Mouse (Mus musculus) urinary bladder, postnatal 14 days (tissue): ENCODE measurements at regions not wholly inside any gene's neighbourhood (a gene's known extent, or its start where the extent isn't known, plus 50 kb on each side); places are given as distances from the start of the nearest gene placed in this dataset.

Experiments used
- DNase-seq: peaks from one replicate; pipeline ENCODE4 v3.0.0; 2021; ENCODE audit warnings: low spot score

DNA sequence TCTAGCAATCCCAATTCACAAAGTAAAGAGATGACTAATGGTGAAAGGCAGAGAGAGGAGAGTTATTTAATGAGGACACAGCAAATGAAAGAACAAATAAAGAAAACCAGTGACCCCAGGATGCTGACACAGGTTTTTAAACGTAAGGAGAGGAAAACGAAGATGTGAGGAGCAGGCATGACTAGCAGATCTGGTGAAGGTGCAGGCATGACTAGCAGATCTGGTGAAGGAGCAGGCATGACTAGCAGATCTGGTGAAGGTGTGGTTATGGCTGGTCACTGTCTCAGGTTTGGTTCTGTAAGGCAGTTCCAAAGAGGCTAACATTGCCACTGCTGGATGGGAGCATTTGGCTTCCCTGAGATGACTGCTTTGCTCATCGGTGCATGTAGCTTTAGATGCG, 57.0 kb downstream of the Mbl2 start:
- no peak for DNase-seq

DNA sequence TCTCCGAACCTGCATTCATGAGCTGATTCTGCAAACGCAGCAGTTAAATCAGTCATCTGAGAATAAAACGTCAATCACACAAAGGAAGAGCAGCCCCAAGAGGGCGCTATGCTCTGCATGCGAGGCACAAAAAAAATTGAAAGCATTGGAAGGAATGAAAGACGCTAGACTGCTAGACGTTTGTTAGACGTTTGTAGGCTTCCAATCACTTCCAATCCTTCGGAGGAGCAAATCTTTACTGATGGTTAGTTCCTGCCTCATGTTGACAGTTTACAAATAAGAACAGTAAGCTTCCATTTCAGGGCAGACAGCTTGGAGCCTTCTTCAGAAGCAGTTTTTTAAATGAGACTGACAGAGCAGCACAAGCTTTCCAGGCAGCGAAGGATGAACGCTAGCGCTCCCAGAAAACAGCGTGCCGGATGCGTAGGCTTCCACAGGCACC, 62.5 kb downstream of the Mbl2 start:
- DNase-seq = no peak

DNA sequence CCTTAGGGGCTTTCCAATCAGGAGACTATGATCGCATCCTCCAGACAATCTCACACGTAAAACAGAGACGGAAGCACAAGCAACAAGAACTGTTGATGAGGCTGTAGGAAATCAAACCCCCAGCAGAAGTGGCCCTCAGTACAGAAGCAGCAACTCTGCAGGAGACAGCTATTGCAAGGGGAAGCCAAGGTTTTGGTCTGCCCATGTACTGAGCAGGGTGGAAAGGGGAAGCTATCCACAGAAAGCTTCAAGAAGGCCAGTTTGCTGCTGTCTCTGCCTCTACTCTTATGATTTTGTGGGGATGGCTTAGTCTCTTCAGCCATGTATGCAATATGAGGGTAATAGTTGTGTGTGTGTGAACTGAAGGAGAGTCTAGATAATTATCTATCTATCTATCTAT, 63.3 kb downstream of the Mbl2 start:
- DNase-seq = no peak

DNA sequence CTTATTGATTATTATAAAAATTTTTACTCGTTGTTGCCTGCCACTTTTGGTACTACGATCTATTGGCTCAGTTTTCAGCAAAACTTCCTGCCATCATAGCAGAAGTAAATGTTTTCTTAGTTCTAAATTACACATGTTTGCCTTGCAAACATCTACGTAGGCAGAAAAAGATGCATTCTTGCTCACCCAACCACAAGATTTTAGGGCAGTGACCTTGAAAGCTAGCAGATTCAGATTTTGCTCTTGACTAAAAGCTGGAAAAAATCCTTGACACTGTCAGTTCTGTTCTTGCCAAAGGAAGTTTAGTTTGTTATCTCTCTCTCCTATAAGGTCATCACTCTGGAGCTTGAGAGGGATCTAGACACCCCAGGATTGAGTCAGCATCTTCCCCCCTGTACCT, 66.8 kb downstream of the Mbl2 start:
- DNase-seq = no peak

DNA sequence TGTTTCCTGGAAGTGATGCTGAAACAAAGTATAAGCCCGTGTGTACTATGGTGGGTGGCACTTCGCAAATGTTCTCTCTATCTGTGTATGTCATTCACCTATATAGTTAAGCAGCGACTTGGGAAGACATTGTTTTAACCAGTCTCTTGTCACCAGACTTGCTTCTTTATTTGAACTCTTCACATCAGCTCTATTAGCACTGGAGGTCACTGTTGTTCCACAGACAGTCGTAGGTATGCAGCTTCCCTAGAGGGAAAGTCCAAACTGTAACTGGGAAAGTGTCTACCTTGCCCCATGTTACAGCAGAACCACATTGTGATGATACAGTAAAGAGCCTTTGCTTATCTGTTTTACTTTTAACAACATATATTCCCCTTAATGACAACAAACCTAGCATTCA, 69.5 kb downstream of the Mbl2 start:
- no peak for DNase-seq

DNA sequence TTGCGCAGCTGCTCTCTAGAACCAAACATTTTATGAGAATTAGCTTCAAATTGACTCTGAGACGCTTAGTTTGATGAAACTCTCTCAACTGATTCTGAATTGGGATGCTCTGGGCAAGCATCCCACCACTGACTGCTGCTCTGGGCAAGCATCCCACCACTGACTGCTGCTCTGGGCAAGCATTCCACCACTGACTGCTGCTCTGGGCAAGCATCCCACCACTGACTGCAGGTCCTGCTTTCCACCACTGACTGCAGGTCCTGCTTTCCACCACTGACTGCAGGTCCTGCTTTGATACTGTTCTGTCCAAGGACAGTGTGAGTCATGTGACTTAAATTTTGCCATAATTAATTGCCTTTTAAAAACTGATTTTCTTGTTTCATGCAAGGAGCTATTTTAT, 73.6 kb downstream of the Mbl2 start:
- no peak for DNase-seq

DNA sequence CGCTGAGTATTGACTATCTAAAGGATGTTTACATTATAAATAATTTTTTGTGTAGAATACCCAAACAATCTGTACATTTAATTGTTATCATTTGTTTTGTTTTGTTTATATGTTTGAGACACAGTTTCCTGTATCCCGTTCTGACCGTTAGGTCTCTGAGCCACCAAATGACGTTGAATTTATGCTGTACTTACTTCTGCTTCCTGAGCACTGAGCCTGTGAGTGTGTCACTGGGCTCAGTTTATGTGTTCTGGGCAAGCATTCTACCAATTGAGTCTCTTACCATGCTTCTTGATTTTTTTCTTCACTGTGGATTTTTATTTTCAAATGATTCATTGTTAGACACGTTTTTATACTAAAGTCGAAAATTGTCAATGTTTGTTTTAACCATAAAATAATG, 74.2 kb downstream of the Mbl2 start:
- no peak for DNase-seq

DNA sequence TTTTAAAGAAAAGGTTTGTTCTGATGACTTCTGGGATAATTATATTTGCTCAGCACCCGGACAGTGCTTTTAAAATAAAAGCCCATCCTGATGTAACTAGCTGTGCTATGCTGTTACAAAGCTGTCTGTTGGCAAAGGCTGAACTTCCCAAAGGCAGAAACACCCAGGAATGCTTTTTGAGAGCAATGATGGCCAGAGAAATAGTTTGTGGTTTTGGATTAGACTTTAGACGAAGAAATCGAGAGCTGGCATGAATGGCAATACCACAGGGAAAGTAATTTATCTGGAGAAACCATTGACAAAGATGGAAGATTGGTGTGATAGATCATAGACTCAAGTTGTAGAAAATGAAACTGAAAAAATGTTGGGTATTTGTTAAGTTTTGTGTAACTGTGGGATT, 84.6 kb downstream of the Mbl2 start:
- DNase-seq = no peak

DNA sequence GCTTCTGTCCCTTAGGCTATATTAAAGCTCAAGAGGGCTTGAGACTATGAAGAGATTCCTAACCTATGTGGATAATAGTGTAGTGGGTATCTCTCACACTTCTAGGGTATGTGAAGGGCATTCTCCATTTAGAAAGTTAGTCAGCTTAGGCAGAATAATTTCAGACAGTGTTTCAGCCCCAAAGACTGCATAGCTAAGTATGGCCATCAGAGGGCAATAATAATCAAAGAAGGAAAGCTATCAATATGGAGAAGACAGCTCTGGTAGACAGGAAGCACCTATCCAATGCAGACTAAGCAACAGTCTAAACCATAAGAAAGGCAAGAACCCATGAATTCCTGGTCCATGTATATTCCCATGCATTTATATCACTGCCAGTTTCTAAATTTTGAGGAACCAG, 95.0 kb downstream of the Mbl2 start:
- no peak for DNase-seq

DNA sequence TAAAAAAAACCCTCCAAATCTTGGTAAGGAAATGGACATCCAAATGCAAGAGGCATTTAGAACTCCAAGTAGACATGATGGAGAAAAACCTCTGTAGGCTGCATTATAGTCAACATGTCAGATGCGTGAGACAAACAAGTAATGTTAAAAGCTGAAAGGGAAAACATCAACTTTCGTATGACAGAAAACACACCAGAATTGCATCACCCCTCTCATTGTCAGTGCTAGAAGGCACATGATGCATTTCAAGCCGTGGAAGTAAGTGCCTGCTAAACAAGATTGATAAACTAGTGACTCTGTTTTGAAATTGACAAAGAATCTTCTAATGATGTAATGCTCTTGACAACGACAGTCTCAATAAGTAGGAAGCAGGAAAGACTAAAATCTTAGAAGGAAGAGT, 96.1 kb downstream of the Mbl2 start:
- no peak for DNase-seq

DNA sequence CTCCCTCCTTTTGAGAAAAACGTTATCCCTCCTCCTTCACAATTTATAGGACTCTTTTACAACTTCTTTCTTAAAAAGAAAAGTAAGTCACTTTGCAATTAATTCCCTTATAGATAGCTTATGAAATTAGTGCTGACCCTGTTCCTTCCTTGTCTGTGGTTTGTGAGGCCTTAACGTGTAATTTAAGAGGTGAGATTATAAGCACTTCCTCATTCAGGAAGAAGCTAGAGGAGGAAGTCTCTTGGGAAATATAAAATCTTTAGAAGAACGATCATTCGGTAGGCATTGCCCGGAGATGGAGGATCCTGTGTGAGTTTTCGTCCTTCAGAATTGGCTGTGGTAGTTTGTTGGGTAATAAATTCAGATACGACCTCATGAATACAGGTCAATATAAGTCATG, 98.0 kb downstream of the Mbl2 start:
- no peak for DNase-seq

DNA sequence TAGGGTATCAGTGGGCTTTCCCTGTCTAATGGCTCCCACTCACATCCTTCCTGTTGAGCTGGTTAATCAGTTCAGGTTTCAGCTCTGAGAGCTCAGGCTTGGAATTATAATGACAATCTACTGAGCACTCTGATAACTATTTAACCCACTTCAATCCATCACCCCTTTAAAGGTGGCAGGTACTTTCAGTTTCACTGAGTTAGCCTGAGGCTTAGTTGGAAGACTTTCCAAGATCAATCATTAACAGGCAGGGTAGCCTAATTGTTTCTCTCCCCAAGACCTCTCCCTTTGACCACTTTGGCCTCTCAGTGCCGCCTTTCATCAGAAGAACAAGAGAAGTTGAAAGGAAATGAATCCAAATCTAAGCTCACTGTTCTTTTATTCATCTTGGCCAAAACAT, 99.1 kb downstream of the Mbl2 start:
- no peak for DNase-seq

DNA sequence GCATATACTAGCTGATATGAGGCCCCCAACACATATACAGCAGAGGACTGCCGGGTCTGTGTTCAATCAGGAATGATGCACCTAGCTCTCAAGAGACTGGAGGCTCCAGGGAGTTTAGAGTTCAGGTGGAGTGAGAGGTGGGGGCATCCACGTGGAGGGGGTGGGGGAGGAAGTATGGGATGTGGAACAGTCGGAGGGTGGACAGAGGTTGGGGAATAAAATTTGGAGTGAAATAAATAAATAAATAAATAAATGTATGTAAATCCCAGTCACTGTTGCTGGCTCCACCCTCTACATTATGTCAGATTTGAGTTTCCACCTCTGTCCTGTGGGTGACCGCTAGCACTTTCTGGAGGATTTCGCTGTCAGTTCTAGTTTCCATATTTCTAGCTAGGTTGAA, 111.7 kb downstream of the Mbl2 start:
- DNase-seq = no peak

DNA sequence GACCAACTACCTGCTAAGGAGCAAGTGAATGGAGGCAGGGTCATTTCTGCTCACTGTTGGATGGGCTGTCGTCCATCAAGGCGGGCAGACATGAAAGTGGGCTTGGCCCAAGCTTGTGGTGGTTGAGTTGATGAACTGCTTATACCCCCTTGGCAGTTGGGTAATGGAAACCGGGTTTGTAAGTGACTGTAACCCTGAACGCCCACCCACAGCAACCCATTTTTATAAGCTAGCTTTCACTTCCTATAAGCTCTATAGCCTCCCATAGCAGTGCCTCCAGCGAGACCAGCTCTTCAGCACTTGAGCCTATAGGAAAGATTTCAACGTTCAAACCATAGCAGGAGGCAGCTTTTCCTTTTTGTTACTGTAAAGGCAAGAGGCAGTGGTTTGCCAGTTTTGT, 116.2 kb downstream of the Mbl2 start:
- no peak for DNase-seq

DNA sequence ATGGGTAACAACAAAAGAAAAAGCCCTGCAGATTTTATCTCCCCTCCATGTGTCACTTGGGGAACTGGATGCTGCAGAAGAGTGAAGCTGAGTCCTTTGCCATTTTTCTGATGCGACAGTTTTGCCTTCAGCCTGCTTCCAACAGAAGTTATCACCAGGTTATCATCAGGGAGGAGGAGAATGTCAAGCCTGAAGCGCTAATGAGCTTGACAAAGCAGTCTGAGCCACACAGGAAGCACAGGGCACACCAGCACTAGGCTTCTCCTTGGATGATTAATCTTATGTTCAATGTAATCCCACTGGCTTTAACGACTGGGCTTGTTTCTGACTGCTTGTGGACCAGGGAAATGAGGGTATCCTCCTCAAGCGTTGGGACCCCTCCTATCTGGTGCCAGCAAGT, 122.2 kb downstream of the Mbl2 start:
- DNase-seq = no peak

DNA sequence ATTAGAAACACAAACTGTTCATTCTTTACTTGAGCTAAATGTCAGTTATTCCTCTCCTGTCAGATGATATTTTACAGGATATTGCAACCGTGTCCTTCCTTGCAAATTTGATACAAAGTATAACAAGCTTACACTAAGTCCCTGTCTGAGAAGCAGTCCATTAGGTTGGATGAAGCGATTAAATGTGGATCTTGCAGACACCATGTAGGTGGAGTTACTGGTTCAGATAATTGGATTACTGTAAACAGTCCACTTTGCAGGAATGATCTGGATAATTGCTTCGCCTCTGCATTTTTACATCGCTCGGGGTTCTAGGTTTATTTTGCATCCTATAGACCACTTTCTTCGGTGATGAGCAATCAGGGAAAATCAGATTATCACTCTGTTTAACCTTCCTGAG, 126.2 kb downstream of the Mbl2 start:
- DNase-seq = no peak

DNA sequence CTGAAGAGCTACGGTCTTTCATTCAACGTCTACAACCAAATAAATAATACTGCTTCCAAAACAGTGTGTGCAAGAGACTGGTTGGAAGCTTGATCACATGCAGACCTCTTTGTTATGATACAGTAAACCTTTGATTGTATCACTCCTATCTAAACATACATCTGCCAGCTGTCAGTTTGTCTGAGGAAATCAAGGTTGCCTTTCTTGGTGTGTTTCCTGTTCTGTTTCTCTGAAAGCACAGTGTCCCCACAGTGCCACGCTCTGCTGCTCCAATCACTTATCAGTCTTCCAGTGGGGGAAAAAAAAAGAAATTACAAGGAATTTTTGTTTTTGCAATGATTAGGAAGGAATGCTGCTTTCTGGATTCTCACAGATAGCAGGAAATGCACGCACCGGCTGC, 139.2 kb downstream of the Mbl2 start:
- DNase-seq = no peak

DNA sequence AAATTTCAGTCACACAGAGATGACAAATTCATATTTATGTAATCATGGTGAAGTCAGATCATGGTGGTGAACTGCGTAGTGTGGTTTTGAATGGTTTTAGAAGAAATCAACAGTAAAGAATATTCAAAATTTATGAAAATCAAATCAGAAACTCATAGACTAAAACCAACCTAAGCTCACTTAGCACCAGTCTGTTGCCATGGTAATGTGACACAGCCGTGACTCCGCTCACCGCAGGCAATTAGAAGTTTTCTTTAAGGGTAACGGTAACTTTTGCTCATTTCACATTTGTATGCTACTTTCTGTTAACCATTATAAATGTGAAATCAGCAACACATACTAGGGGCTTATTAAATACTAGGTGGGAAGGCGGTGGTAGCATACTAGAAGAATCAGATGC, 147.0 kb downstream of the Mbl2 start:
- no peak for DNase-seq

DNA sequence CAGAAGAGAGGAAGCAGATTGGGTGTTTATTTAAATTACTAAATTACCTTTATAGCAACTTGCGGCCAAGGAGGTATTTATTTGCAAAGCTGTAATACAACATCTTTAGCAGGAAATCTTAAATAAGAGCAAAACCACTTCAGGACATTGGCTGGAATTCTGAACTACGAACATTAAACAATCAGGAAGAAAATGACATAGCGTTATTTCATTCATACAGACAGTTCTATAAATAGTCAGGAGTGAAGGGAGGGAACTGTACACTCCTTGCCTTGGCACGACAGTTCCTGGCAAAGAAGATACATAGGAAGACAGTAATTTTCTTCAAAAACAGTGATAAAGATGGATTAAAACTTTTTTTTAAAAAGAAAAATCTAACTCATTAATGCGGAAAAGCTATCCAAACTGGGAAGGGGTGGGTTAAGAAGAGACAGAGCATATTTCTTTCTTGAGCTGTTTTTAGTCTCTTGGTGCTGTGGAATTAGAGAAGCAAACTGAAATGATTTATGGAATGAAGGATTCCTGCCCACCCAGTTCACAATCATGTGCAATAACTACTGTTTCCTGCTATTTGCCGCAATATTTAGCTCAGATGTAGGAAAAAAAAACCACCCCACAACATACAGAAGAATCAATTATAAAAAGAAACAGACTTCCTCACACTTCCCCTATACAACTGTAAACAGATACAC, 147.9 kb downstream of the Mbl2 start:
- no peak for DNase-seq

DNA sequence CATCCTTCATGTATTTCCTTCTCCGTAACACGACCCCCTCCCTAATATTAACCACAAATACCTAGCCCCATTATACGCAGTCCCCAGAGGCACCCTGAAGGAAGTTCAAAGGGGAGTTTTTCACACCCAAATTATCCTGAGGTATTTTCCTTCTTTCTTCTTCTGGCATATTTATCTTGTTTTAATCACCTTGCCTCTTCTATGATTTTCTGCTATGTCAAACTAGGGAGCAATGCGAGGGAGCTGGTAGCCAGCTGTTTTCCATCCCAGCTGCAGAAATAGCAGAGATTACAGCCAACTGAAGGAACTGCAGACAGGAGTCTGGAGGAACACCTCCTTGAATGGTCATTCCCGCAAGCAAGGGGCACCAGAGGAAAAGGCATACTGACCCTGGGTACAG, 155.7 kb downstream of the Dkk1 start:
- no peak for DNase-seq

DNA sequence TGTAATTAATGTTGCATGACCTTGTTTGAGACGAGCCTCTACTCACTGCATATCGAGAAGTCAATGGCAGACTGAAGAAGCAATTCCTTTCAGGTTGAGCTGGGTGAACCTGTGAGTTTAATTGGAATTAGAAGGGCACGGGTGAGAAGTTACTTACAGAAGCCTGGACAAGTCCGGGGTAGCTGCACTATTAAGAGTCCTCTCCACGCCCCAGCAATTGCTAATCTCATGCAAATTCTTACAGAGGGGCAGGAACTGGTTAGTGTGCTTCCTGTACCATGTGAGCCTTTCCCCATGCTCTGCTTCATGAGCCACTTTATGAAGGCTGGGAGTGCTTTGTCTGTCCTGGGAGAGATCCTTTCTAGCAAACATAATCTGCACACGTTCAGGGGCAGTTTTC, 142.5 kb downstream of the Dkk1 start:
- DNase-seq = no peak

DNA sequence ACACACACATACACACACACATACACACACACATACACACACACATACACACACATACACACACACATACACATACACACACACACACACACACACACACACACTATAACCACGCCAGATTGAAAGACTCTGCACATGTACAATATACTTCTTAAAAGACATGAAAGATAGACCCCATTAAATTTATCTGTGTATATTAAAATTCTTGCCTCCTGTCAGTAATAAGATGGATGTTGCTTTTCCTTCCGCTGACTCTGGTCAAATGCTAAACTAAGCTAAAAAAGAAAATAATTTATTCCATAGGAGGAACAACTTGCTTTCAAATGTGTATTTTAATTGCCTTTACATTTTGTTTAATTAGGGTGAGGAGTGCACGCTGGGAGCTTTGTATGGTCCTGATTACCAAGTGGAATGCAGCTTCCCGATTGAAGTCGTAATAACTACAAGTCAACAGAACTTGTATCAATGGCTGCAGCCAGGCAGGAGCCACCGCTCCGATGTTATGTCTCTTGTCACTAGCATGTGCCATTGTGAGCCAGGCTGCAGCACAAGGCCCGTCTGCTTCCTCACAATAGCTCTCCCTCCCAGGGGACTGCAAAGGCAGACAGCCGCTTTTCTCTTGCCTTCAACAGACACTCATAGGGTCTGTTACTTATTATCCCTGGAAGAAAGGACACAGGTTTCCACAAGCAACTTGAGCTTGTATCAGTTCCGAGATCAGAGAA, 129.7 kb downstream of the Dkk1 start:
- no peak for DNase-seq

DNA sequence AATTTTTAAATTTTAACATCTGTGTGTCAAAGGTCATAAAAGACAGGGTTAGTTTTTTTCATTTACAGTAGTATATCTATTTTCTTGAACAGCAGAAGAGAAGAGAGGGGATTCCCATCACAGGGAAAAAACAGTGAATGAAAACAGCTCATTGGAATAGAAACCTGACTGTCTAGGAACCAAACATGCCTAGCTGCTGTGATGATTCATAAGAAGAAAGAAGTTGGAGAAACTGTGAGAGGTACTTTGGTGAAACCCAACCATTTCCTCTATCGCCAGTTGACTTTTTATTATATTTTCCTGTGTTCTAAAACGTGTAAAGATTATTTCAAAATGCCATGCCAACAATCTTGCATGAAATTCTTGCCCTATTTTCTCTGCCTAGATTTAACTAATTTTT, 123.8 kb downstream of the Dkk1 start:
- DNase-seq = no peak

DNA sequence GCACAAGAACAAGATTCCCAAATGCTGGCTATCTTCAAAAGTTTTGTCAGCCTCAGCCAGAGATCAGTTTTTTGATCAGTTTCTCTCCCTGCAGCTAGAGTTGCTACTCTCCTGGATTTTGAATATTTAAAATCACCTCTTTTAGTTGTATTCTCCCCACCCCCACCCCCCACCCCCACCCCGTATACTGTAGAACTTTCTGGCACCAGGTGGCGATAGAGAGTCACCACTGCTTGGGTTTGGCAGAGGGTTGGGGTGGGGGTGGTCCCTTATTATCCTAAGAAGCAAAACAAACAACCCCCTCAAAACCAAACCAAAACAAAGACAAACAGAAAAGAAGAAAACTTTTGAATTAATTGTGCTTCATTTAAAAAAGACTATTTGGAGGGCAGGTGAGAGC, 122.0 kb downstream of the Dkk1 start:
- peak; percentile 9 for DNase-seq
